Mouse (Mus musculus): ENCODE results near the gene Fam167b. TPM values are rescaled to one million over a fixed set of nuclear protein-coding genes. Genes with fewer than 3 reads are reported as not detected.

Fam167b gene
- polyA plus RNA-seq, 1 experiment from 2014 or later: 0.19 TPM

GRCm38 (mm10) chr4:129621283-129621841 is 43.0 kb upstream of the Fam167b start:
- Histone ChIP-seq H3K27ac (ENCODE audit: low read depth, low read length) (no peak overlapping the region), H3K27me3 (ENCODE audit: control insufficient read depth, insufficient read depth, low read length) (no peaks in the 10 kb centered on the region), H3K36me3 (ENCODE audit: control insufficient read depth, insufficient read depth, low read length) (no peaks in the 10 kb centered on the region), H3K4me2 (no peak overlapping the region), H3K4me3 (ENCODE audit: low read depth, low read length) (no peak overlapping the region), H3K9ac (ENCODE audit: low read length) (no peak overlapping the region), H3K9me3 (ENCODE audit: control insufficient read depth, low read length) (no peaks in the 10 kb centered on the region), H3K4me1 (ENCODE audit: control insufficient read depth, insufficient read depth, low read length) (peaks cover 32% of the 10 kb centered on the region)
- ATAC-seq (ENCODE audit: low FRiP score) (no peak), DNase-seq (ENCODE audit: low spot score, missing footprints) (no peak)
- WGBS: 84% methylated on average over 8 of the region's 8 CpGs

- no peak overlapping the region for H3K9ac ChIP-seq (ENCODE audit: low read length)
Measured at GRCm38 (mm10) chr4:129620419-129621282, 42.3 kb upstream of the Fam167b start.

GRCm38 (mm10) chr4:129618786-129619691 is 40.7 kb upstream of the Fam167b start, which contains the start of gene Iqcc:
Gene Iqcc (minus strand): TSS chr4:129619099.
- ATAC-seq (ENCODE audit: low FRiP score) (peak; percentile 90), DNase-seq (ENCODE audit: low spot score, missing footprints) (peak; percentile 99)
- no peaks in the 10 kb centered on the region for H3K27me3 ChIP-seq (ENCODE audit: control insufficient read depth, insufficient read depth, low read length)
- H3K36me3 ChIP-seq (ENCODE audit: control insufficient read depth, insufficient read depth, low read length): no peaks in the 10 kb centered on the region
- H3K9me3 ChIP-seq (ENCODE audit: control insufficient read depth, low read length): no peaks in the 10 kb centered on the region
- peaks cover 16% of the 10 kb centered on the region for H3K4me1 ChIP-seq (ENCODE audit: control insufficient read depth, insufficient read depth, low read length)
- peak within 1 kb of the TSS; percentile 67 for H3K9ac ChIP-seq (ENCODE audit: low read length)
- 4% methylated on average over 43 of the region's 44 CpGs for WGBS
- peak within 1 kb of the TSS; percentile 62 for H3K4me2 ChIP-seq
- H3K27ac ChIP-seq (ENCODE audit: low read depth, low read length): peak within 1 kb of the TSS; percentile 71; the same call in 1 of the 2 replicates
- peak within 1 kb of the TSS; percentile 47 for H3K4me3 ChIP-seq (ENCODE audit: low read depth, low read length)

More at GRCm38 (mm10) chr4:129620419-129621282, 42.3 kb upstream of the Fam167b start:
- H3K9me3 ChIP-seq (ENCODE audit: control insufficient read depth, low read length): no peaks in the 10 kb centered on the region
- H3K4me2 ChIP-seq: no peak overlapping the region
- H3K4me1 ChIP-seq (ENCODE audit: control insufficient read depth, insufficient read depth, low read length): peaks cover 31% of the 10 kb centered on the region
- H3K36me3 ChIP-seq (ENCODE audit: control insufficient read depth, insufficient read depth, low read length): no peaks in the 10 kb centered on the region
- no peak overlapping the region for H3K4me3 ChIP-seq (ENCODE audit: low read depth, low read length)
- H3K27ac ChIP-seq (ENCODE audit: low read depth, low read length): no peak overlapping the region
- 91% methylated on average over 11 of the region's 11 CpGs for WGBS
- H3K27me3 ChIP-seq (ENCODE audit: control insufficient read depth, insufficient read depth, low read length): no peaks in the 10 kb centered on the region
- DNase-seq (ENCODE audit: low spot score, missing footprints) (no peak), ATAC-seq (ENCODE audit: low FRiP score) (no peak)

GRCm38 (mm10) chr4:129618031-129618430 is 39.7 kb upstream of the Fam167b start:
- Histone ChIP-seq H3K9me3 (ENCODE audit: control insufficient read depth, low read length) (no peaks in the 10 kb centered on the region), H3K4me1 (ENCODE audit: control insufficient read depth, insufficient read depth, low read length) (peaks cover 14% of the 10 kb centered on the region), H3K27ac (ENCODE audit: low read depth, low read length) (no peak overlapping the region), H3K36me3 (ENCODE audit: control insufficient read depth, insufficient read depth, low read length) (no peaks in the 10 kb centered on the region), H3K4me2 (peak overlapping the region; percentile 62), H3K27me3 (ENCODE audit: control insufficient read depth, insufficient read depth, low read length) (no peaks in the 10 kb centered on the region), H3K4me3 (ENCODE audit: low read depth, low read length) (peak overlapping the region; percentile 47), H3K9ac (ENCODE audit: low read length) (peak overlapping the region; percentile 67)
- WGBS: 94% methylated on average over 5 of the region's 5 CpGs
- DNase-seq (ENCODE audit: low spot score, missing footprints): no peak
- no peak for ATAC-seq (ENCODE audit: low FRiP score)

GRCm38 (mm10) chr4:129617121-129617641 is 38.8 kb upstream of the Fam167b start:
- Histone ChIP-seq H3K9me3 (ENCODE audit: control insufficient read depth, low read length) (no peaks in the 10 kb centered on the region), H3K36me3 (ENCODE audit: control insufficient read depth, insufficient read depth, low read length) (no peaks in the 10 kb centered on the region), H3K4me1 (ENCODE audit: control insufficient read depth, insufficient read depth, low read length) (peaks cover 8% of the 10 kb centered on the region), H3K27me3 (ENCODE audit: control insufficient read depth, insufficient read depth, low read length) (no peaks in the 10 kb centered on the region), H3K4me2 (no peak overlapping the region), H3K9ac (ENCODE audit: low read length) (no peak overlapping the region), H3K27ac (ENCODE audit: low read depth, low read length) (no peak overlapping the region), H3K4me3 (ENCODE audit: low read depth, low read length) (no peak overlapping the region)
- 97% methylated on average over 7 of the region's 7 CpGs for WGBS
- ATAC-seq (ENCODE audit: low FRiP score): no peak
- no peak for DNase-seq (ENCODE audit: low spot score, missing footprints)

- H3K9ac ChIP-seq (ENCODE audit: low read length): no peak overlapping the region
- no peaks in the 10 kb centered on the region for H3K36me3 ChIP-seq (ENCODE audit: control insufficient read depth, insufficient read depth, low read length)
- H3K4me2 ChIP-seq: no peak overlapping the region
- H3K27ac ChIP-seq (ENCODE audit: low read depth, low read length): no peak overlapping the region
- H3K9me3 ChIP-seq (ENCODE audit: control insufficient read depth, low read length): no peaks in the 10 kb centered on the region
- no peak for ATAC-seq (ENCODE audit: low FRiP score)
- H3K4me1 ChIP-seq (ENCODE audit: control insufficient read depth, insufficient read depth, low read length): peaks cover 8% of the 10 kb centered on the region
- no peaks in the 10 kb centered on the region for H3K27me3 ChIP-seq (ENCODE audit: control insufficient read depth, insufficient read depth, low read length)
- DNase-seq (ENCODE audit: low spot score, missing footprints): no peak
- 87% methylated on average over 3 of the region's 3 CpGs for WGBS
- H3K4me3 ChIP-seq (ENCODE audit: low read depth, low read length): no peak overlapping the region
Measured at GRCm38 (mm10) chr4:129616631-129617030, 38.3 kb upstream of the Fam167b start.

GRCm38 (mm10) chr4:129615801-129616290 is 37.5 kb upstream of the Fam167b start:
- H3K36me3 ChIP-seq (ENCODE audit: control insufficient read depth, insufficient read depth, low read length): no peaks in the 10 kb centered on the region
- no peak overlapping the region for H3K9ac ChIP-seq (ENCODE audit: low read length)
- ATAC-seq (ENCODE audit: low FRiP score) (no peak), DNase-seq (ENCODE audit: low spot score, missing footprints) (no peak)
- no peaks in the 10 kb centered on the region for H3K9me3 ChIP-seq (ENCODE audit: control insufficient read depth, low read length)
- H3K27ac ChIP-seq (ENCODE audit: low read depth, low read length): no peak overlapping the region
- H3K27me3 ChIP-seq (ENCODE audit: control insufficient read depth, insufficient read depth, low read length): no peaks in the 10 kb centered on the region
- no peak overlapping the region for H3K4me2 ChIP-seq
- H3K4me1 ChIP-seq (ENCODE audit: control insufficient read depth, insufficient read depth, low read length): peaks cover 8% of the 10 kb centered on the region
- 90% methylated on average over 9 of the region's 9 CpGs for WGBS
- H3K4me3 ChIP-seq (ENCODE audit: low read depth, low read length): no peak overlapping the region

GRCm38 (mm10) chr4:129614093-129614492 is 35.7 kb upstream of the Fam167b start, which contains the start of gene Dcdc2b:
Gene Dcdc2b (minus strand): TSS chr4:129614257.
- DNase-seq (ENCODE audit: low spot score, missing footprints): no peak
- Histone ChIP-seq H3K4me1 (ENCODE audit: control insufficient read depth, insufficient read depth, low read length) (peaks cover 5% of the 10 kb centered on the region), H3K36me3 (ENCODE audit: control insufficient read depth, insufficient read depth, low read length) (no peaks in the 10 kb centered on the region), H3K27ac (ENCODE audit: low read depth, low read length) (no peak within 1 kb of the TSS), H3K9ac (ENCODE audit: low read length) (no peak within 1 kb of the TSS), H3K27me3 (ENCODE audit: control insufficient read depth, insufficient read depth, low read length) (no peaks in the 10 kb centered on the region), H3K9me3 (ENCODE audit: control insufficient read depth, low read length) (no peaks in the 10 kb centered on the region), H3K4me2 (no peak within 1 kb of the TSS), H3K4me3 (ENCODE audit: low read depth, low read length) (no peak within 1 kb of the TSS)
- no peak for ATAC-seq (ENCODE audit: low FRiP score)
- WGBS: 85% methylated on average over 6 of the region's 6 CpGs
